Mouse (Mus musculus): ENCODE measurements around the gene Pex26. TPM values are rescaled to one million over a fixed set of nuclear protein-coding genes. Genes with fewer than 3 reads are reported as not detected.

Pex26 gene
- total and polyA plus RNA-seq, 3 experiments = 2.8 to 3.3 (median 3.2) TPM

DNA sequence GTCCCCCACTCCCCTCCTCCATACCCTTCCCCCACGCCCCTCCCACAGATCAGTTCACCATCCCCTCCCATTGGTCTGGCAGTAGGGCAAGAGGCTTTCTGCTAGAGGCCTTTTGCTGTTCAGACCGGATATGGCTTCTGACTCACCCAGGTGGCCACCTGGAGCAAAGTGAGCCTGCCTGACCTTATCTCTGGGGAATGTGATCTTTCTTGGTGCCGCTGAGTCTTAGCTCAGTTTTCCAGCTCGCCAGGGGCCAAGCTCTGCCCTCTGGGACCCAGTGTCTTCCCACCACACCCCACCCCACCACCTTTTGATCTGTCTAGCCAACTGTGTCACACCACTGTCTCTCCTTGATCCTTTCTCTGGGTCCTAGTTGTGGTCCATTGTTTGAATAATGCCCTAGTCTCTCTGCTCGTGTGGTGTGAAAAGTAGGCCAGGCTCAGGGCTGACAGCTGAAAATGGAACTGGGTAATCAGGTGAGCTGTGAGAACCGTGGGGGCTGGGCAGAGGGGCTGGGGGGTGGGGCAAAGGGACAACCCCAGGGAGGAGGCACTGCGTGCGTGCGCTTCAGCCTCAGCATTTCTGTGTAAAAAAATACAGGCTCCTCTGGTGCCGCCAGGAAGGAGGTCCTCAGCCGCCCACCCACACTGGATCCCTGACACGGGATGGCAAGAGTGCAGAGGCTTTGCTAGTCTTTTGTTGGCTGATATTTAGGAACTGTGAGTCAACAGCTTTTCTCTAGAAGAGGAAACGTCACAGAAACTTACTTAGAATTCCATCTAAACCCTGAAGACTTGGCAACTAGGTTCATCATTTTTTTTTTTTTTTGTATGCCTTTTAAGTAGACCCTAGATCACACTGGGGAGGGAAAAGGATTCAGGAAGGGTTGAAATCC lies 10.8 kb downstream of the Pex26 start:
- Histone ChIP-seq H3K36me3 (replicated peaks in 1 of 2; ENCODE audit: control insufficient read depth in 1 of 2, insufficient read depth in 1 of 2, low read length in 1 of 2) (peaks cover 8 to 18% of the 10 kb centered on the region in 2 experiments), H3K27ac (ENCODE audit: insufficient read depth, low read depth) (peak overlapping the region; percentile 76), H3K4me1 (ENCODE audit: control insufficient read depth in 1 of 2, insufficient read depth in 2 of 2) (peaks cover 34 to 59% of the 10 kb centered on the region in 2 experiments), H3K27me3 (replicated peaks) (no peaks in the 10 kb centered on the region), H3K4me2 (ENCODE audit: insufficient read depth, low read depth, poor library complexity, severe bottlenecking) (peak overlapping the region; percentile 47), H3K4me3 (replicated peaks in 1 of 3; ENCODE audit: low read depth in 2 of 3, low read length in 2 of 3, poor library complexity in 1 of 3) (no peak overlapping the region), H3K9ac (ENCODE audit: insufficient read depth, low read depth) (no peak overlapping the region), H3K9me3 (replicated peaks; ENCODE audit: low read length) (no peaks in the 10 kb centered on the region), H3K79me2 (replicated peaks; ENCODE audit: control insufficient read depth, extremely low read depth, insufficient read depth, poor library complexity, severe bottlenecking) (no peaks in the 10 kb centered on the region)
- in situ Hi-C loops (cut with MboI; ENCODE audit: low pct_ligation_motif_present, low pct_unique_long_range_greater_than_20kb, low sequenced_read_pairs) (no loop called here), dilution Hi-C loops (cut with MboI; ENCODE audit: extremely low pct_ligation_motif_present, extremely low pct_unique_long_range_greater_than_20kb, low sequenced_read_pairs) (no loop called here)
- DNase-seq (ENCODE audit: extremely low read depth) = peak; percentile 80
- peak; percentile 87 for TF ChIP-seq ETS1 (conservative IDR thresholded peaks at IDR 0.05; ENCODE audit: low read depth, low read length)
- peak; percentile 72; the same call in 1 of the 2 replicates for TF ChIP-seq TCF12 (IDR thresholded peaks at IDR 0.05; ENCODE audit: low read depth, low read length)
- no peak for TF ChIP-seq JUN (IDR thresholded peaks at IDR 0.05; ENCODE audit: insufficient read depth, low read depth, low read length)
- peak; percentile 61 for TF ChIP-seq EP300 (IDR thresholded peaks at IDR 0.05; ENCODE audit: low read length)
- no peak for TF ChIP-seq MYC (IDR thresholded peaks at IDR 0.05; ENCODE audit: low read depth, low read length)
- TF ChIP-seq MAX (IDR thresholded peaks at IDR 0.05; ENCODE audit: low read length) = peak; percentile 61; the same call in 1 of the 2 replicates
- TF ChIP-seq MXI1 (IDR thresholded peaks at IDR 0.05; ENCODE audit: low read depth, low read length) = peak; percentile 54; the same call in 1 of the 2 replicates
- TF ChIP-seq SMC3 (IDR thresholded peaks at IDR 0.05; ENCODE audit: low read depth, low read length) = 0 out of 2 replicates have a peak, but pooled peaks have one; percentile 5
- peak; percentile 59; the same call in 1 of the 2 replicates for TF ChIP-seq MEF2A (IDR thresholded peaks at IDR 0.05; ENCODE audit: borderline replicate concordance, low read depth, low read length)
- peak; percentile 48 for TF ChIP-seq IRF4 (IDR thresholded peaks at IDR 0.05; ENCODE audit: low read depth, low read length)
- TF ChIP-seq NRF1 (IDR thresholded peaks at IDR 0.05; ENCODE audit: low read depth, low read length) = no peak
- 0 out of 2 replicates have a peak, but pooled peaks have one; percentile 17 for TF ChIP-seq ELF1 (IDR thresholded peaks at IDR 0.05; ENCODE audit: low read depth, low read length)
- TF ChIP-seq POLR2AphosphoS2 (IDR thresholded peaks at IDR 0.05; ENCODE audit: low read depth, low read length) = no peak
- TF ChIP-seq ZC3H11A (IDR thresholded peaks at IDR 0.05; ENCODE audit: low read depth, low read length) = no peak
- no peak for TF ChIP-seq E2F4 (IDR thresholded peaks at IDR 0.05; ENCODE audit: insufficient replicate concordance, low read depth, low read length)
- TF ChIP-seq HCFC1 (IDR thresholded peaks at IDR 0.05; ENCODE audit: low read depth, low read length) = no peak; the same call in 1 of the 2 replicates
- no peak for TF ChIP-seq GABPA (IDR thresholded peaks at IDR 0.05; ENCODE audit: insufficient replicate concordance, low read depth, low read length)
- TF ChIP-seq ZNF384 (IDR thresholded peaks at IDR 0.05; ENCODE audit: low read depth, low read length) = peak; percentile 65
- TF ChIP-seq MAFK (IDR thresholded peaks at IDR 0.05; ENCODE audit: insufficient replicate concordance, low read length) = peak; percentile 26; the same call in 1 of the 2 replicates
- TF ChIP-seq ZKSCAN1 (IDR thresholded peaks at IDR 0.05; ENCODE audit: borderline replicate concordance, low read depth, low read length) = no peak
- TF ChIP-seq CTCF (conservative IDR thresholded peaks at IDR 0.05 in 1 of 2, IDR thresholded peaks at IDR 0.05 in 1 of 2; ENCODE audit: low read depth in 2 of 2, low read length in 2 of 2) = no peak
- 0 out of 2 replicates have a peak, but pooled peaks have one; percentile 22 for TF ChIP-seq RCOR1 (conservative IDR thresholded peaks at IDR 0.05; ENCODE audit: low read depth, low read length)
- no peak for TF ChIP-seq USF2 (conservative IDR thresholded peaks at IDR 0.05; ENCODE audit: low read depth, low read length)
- TF ChIP-seq MAZ (IDR thresholded peaks at IDR 0.05; ENCODE audit: low read depth, low read length) = no peak; the same call in 1 of the 2 replicates
- TF ChIP-seq CHD2 (IDR thresholded peaks at IDR 0.05; ENCODE audit: low read length) = peak; percentile 97
- TF ChIP-seq USF1 (IDR thresholded peaks at IDR 0.05; ENCODE audit: low read depth, low read length) = no peak
- TF ChIP-seq SIN3A (IDR thresholded peaks at IDR 0.05; ENCODE audit: low read length) = peak; percentile 69
- no peak for TF ChIP-seq PAX5 (IDR thresholded peaks at IDR 0.05; ENCODE audit: low read length)
- no peak for TF ChIP-seq UBTF (IDR thresholded peaks at IDR 0.05; ENCODE audit: low read depth, low read length)
- TF ChIP-seq KAT2A (IDR thresholded peaks at IDR 0.05; ENCODE audit: insufficient replicate concordance, low read length) = 0 out of 2 replicates have a peak, but pooled peaks have one; percentile 5
- TF ChIP-seq ZMIZ1 (IDR thresholded peaks at IDR 0.05; ENCODE audit: low read depth, low read length) = 0 out of 2 replicates have a peak, but pooled peaks have one; percentile 42
- TF ChIP-seq CHD1 (IDR thresholded peaks at IDR 0.05; ENCODE audit: low read depth, low read length) = peak; percentile 91
- TF ChIP-seq POLR2A (IDR thresholded peaks at IDR 0.05; ENCODE audit: low read depth, low read length) = peak; percentile 40; the same call in 1 of the 2 replicates
- no peak for TF ChIP-seq RAD21 (IDR thresholded peaks at IDR 0.05; ENCODE audit: low read depth, low read length)
- TF ChIP-seq BHLHE40 (IDR thresholded peaks at IDR 0.05; ENCODE audit: low read depth, low read length) = peak; percentile 86
- TF ChIP-seq NELFE (IDR thresholded peaks at IDR 0.05; ENCODE audit: low read depth, low read length) = peak; percentile 58
- no peak for TF ChIP-seq JUND (conservative IDR thresholded peaks at IDR 0.05; ENCODE audit: low read depth, low read length)
